Mouse (Mus musculus) midbrain, postnatal 0 days (tissue): ENCODE measurements around the gene H2-DMb1. TPM values are rescaled to one million over a fixed set of nuclear protein-coding genes. Genes with fewer than 3 reads are reported as not detected.
"Not testable (repeated sequence)": the region's sequence is repeated elsewhere in the genome, so short reads cannot be mapped to it uniquely, and the experiment has no call there.

Experiments used
- ATAC-seq: fragments of 200-750 bp; cut with Nextera tagmentation; 2 replicates; pipeline ENCODE4 v1.8.0; 2017; ENCODE audit warnings: moderate number of reproducible peaks, mild to moderate bottlenecking, moderate TSS enrichment, moderate library complexity; ENCODE audit not compliant: low FRiP score
- DNase-seq: peaks from one replicate; pipeline ENCODE4 v3.0.0-alpha.2; 2015; ENCODE audit warnings: low spot score
- H3K27ac ChIP-seq: fragments of 300-500 bp; sonication (generic); 2 replicates; pipeline ENCODE4 v1.5.1; 2014; ENCODE audit warnings: low read depth, mild to moderate bottlenecking, low read length, mixed read lengths
- H3K27me3 ChIP-seq: fragments of 300-500 bp; sonication (generic); 2 replicates; pipeline ENCODE4 v1.6.1; 2014; ENCODE audit warnings: low read length, control low read depth, mixed read lengths; ENCODE audit not compliant: insufficient read depth
- H3K36me3 ChIP-seq: fragments of 300-500 bp; sonication (generic); 2 replicates; pipeline ENCODE4 v1.6.1; 2014; ENCODE audit warnings: low read length, control low read depth, mixed read lengths; ENCODE audit not compliant: insufficient read depth
- H3K4me1 ChIP-seq: fragments of 300-500 bp; sonication (generic); 2 replicates; pipeline ENCODE4 v1.6.1; 2014; ENCODE audit warnings: mild to moderate bottlenecking, control low read depth, antibody characterized with exemption, low read length, mixed read lengths; ENCODE audit not compliant: insufficient read depth
- H3K4me2 ChIP-seq: fragments of 300-500 bp; sonication (generic); 2 replicates; pipeline ENCODE4 v1.6.1; 2014; ENCODE audit warnings: low read depth, mild to moderate bottlenecking, low read length, mixed read lengths; ENCODE audit not compliant: poor library complexity, severe bottlenecking
- H3K4me3 ChIP-seq: fragments of 300-500 bp; sonication (generic); 2 replicates; pipeline ENCODE4 v1.5.1; 2014; ENCODE audit warnings: low read depth, mild to moderate bottlenecking, low read length, moderate library complexity
- H3K9ac ChIP-seq: fragments of 300-500 bp; sonication (generic); replicated peaks from 2 replicates; pipeline ENCODE4 v1.6.1; 2014; ENCODE audit warnings: mild to moderate bottlenecking, low read length, moderate library complexity, mixed read lengths; ENCODE audit not compliant: poor library complexity, severe bottlenecking
- H3K9me3 ChIP-seq: fragments of 300-500 bp; sonication (generic); 2 replicates; pipeline ENCODE4 v1.6.1; 2016; ENCODE audit warnings: low read length, control low read depth
- CTCF ChIP-seq: IDR thresholded peaks from 2 replicates; pipeline ENCODE4 v1.5.1; 2016; ENCODE audit warnings: antibody characterized with exemption, mild to moderate bottlenecking
- WGBS: fragments of 180-500 bp; shearing (Covaris S2); extraction: QIAGEN DNeasy Blood & Tissue Kit; methylation state at CpG from one replicate; pipeline ENCODE4 v1.1.7; 2014; 5-methylcytosine and 5-hydroxymethylcytosine counted together
- polyA plus RNA-seq: library from polyadenylated mRNA; unstranded; fragments of >200 nt; fragmentation: Nextera tagmentation; extraction: Ambion mirVana; gene quantifications from 2 replicates; pipeline ENCODE4 v1.2.1, GENCODE M21; 2015
- total RNA-seq: library from RNA; depleted of rRNA; stranded (reverse); fragments of >200 nt; gene quantifications from 2 replicates; pipeline ENCODE4 v1.2.3, GENCODE M21; 2014

H2-DMb1 gene
- total and polyA plus RNA-seq, 2 experiments from 2014 or later = 2.3 to 4.7 TPM

- ATAC-seq (no peak), DNase-seq (peak; percentile 15)
- no peak within 1 kb of the TSS for H3K4me3 ChIP-seq
- H3K4me1 ChIP-seq = peaks cover 3% of the 10 kb centered on the region; the same call in 1 of the 2 replicates
- no peak within 1 kb of the TSS for H3K27ac ChIP-seq
- no peak within 1 kb of the TSS for H3K4me2 ChIP-seq
- 21% methylated on average over 7 of the region's 7 CpGs for WGBS
- H3K9ac ChIP-seq = no peak within 1 kb of the TSS
- H3K36me3 ChIP-seq = no peaks in the 10 kb centered on the region
- peaks cover 30% of the 10 kb centered on the region for H3K27me3 ChIP-seq
- TF ChIP-seq CTCF = no peak
- no peaks in the 10 kb centered on the region for H3K9me3 ChIP-seq
Observed at GRCm38 (mm10) chr17:34143033-34143432, 9.8 kb upstream of the H2-DMb1 start, which contains the start of gene H2-DMb2. Gene H2-DMb2, plus strand, starts transcription at chr17:34143307.

GRCm38 (mm10) chr17:34143461-34143860, 9.4 kb upstream of the H2-DMb1 start:
- peaks cover 3% of the 10 kb centered on the region; the same call in 1 of the 2 replicates for H3K4me1 ChIP-seq
- H3K9ac ChIP-seq = no peak overlapping the region
- H3K9me3 ChIP-seq = no peaks in the 10 kb centered on the region
- no peak for TF ChIP-seq CTCF
- H3K27ac ChIP-seq = no peak overlapping the region
- H3K4me3 ChIP-seq = no peak overlapping the region
- no peak overlapping the region for H3K4me2 ChIP-seq
- WGBS = 52% methylated on average over 5 of the region's 5 CpGs
- no peaks in the 10 kb centered on the region for H3K36me3 ChIP-seq
- peaks cover 26% of the 10 kb centered on the region for H3K27me3 ChIP-seq
- ATAC-seq = no peak
- DNase-seq = no peak

- peaks cover 19% of the 10 kb centered on the region for H3K27me3 ChIP-seq
- ATAC-seq, H3K36me3 ChIP-seq, H3K27ac ChIP-seq, H3K9me3 ChIP-seq, DNase-seq, H3K9ac ChIP-seq, H3K4me1 ChIP-seq, H3K4me2 ChIP-seq, H3K4me3 ChIP-seq: not testable (repeated sequence)
- 80% methylated on average over 4 of the region's 4 CpGs for WGBS
Observed at GRCm38 (mm10) chr17:34144221-34144620, 8.7 kb upstream of the H2-DMb1 start.

GRCm38 (mm10) chr17:34144960-34145371, 7.9 kb upstream of the H2-DMb1 start:
- no peak overlapping the region for H3K27ac ChIP-seq
- H3K4me1 ChIP-seq = no peaks in the 10 kb centered on the region
- H3K4me2 ChIP-seq = no peak overlapping the region
- TF ChIP-seq CTCF = no peak
- no peaks in the 10 kb centered on the region for H3K36me3 ChIP-seq
- 63% methylated on average over 3 of the region's 3 CpGs for WGBS
- DNase-seq = no peak
- ATAC-seq = no peak
- H3K9me3 ChIP-seq = no peaks in the 10 kb centered on the region
- H3K9ac ChIP-seq = no peak overlapping the region
- peaks cover 13% of the 10 kb centered on the region for H3K27me3 ChIP-seq
- no peak overlapping the region for H3K4me3 ChIP-seq

GRCm38 (mm10) chr17:34155534-34155933, 2.7 kb downstream of the H2-DMb1 start:
- Histone ChIP-seq H3K4me1 (no peaks in the 10 kb centered on the region), H3K36me3 (no peaks in the 10 kb centered on the region), H3K27ac (no peak overlapping the region), H3K9ac (no peak overlapping the region), H3K4me3 (no peak overlapping the region), H3K9me3 (no peaks in the 10 kb centered on the region), H3K27me3 (no peaks in the 10 kb centered on the region), H3K4me2 (no peak overlapping the region)
- TF ChIP-seq CTCF = no peak
- WGBS = 51% methylated on average over 5 of the region's 5 CpGs
- DNase-seq = no peak
- ATAC-seq = no peak

- Histone ChIP-seq H3K27me3 (no peaks in the 10 kb centered on the region), H3K4me3 (no peak overlapping the region), H3K9ac (no peak overlapping the region), H3K27ac (no peak overlapping the region), H3K4me1 (no peaks in the 10 kb centered on the region), H3K9me3 (no peaks in the 10 kb centered on the region), H3K36me3 (no peaks in the 10 kb centered on the region), H3K4me2 (no peak overlapping the region)
- DNase-seq (no peak), ATAC-seq (no peak)
- TF ChIP-seq CTCF = peak; percentile 37
- 36% methylated on average over 9 of the region's 9 CpGs for WGBS
Observed at GRCm38 (mm10) chr17:34164202-34164895, 11.5 kb downstream of the H2-DMb1 start.
